Mouse (Mus musculus): ENCODE data around the gene Hbb-bt. TPM values are rescaled to one million over a fixed set of nuclear protein-coding genes. Genes with fewer than 3 reads are reported as not detected.
"Not testable (repeated sequence)": the region's sequence is repeated elsewhere in the genome, so short reads cannot be mapped to it uniquely, and the experiment has no call there.

Gene Hbb-bt
- polyA plus RNA-seq, 1 experiment from 2014 or later = 7,811 TPM

DNA sequence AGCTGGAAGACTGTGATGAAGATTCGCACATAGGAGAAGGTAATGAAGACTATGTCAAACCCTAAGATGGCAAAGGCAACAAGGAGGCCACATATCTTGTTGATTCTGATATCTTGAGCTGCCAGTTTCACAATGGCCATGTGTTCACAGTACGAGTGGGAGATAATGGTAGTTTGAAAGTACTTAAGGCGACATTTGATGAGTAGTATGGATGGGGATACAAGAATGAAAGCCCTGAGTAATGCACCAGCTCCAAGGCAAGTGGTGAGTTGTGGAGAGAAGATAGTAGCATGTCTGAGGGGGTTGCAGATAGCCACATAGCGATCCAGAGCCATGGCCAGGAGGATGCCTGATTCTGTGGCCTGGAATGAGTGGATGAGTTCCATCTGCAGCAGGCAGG lies 36.1 kb downstream of the Hbb-bt start:
- WGBS = 53% methylated on average over 4 of the region's 4 CpGs
- not testable (repeated sequence) for H3K36me3 ChIP-seq (ENCODE audit: control insufficient read depth, insufficient read depth); H3K27ac ChIP-seq (ENCODE audit: low read length); H3K9me3 ChIP-seq (replicated peaks; ENCODE audit: control insufficient read depth, low read length); ATAC-seq (replicated peaks; ENCODE audit: extremely low read depth, insufficient read depth, low FRiP score); H3K27me3 ChIP-seq (ENCODE audit: control insufficient read depth, insufficient read depth, low read length); H3K4me1 ChIP-seq (ENCODE audit: control insufficient read depth, insufficient read depth, low read length); H3K4me3 ChIP-seq (ENCODE audit: low read length); H3K9ac ChIP-seq (ENCODE audit: low read length); H3K4me2 ChIP-seq (ENCODE audit: low read depth, low read length)

DNA sequence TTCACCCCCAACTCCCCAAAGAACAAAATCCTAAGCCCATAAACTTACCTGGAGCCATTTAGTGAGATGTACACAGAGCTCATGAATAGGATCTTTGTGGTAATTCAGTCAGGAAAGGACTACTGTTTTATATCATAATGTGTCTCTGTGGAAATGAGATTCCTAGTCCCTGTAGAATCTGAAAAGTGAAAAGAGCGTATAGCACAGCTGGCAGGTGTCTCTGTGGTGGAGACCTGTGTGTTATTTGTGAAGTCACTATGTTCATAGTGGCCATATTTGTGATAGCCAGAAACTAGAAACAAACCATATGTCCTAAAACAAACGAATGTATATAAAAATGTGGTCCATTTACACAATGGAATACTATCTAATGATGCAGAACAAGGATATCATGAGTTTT lies 42.3 kb downstream of the Hbb-bt start, which contains the start of gene Olfr69:
TSS of gene Olfr69 (minus strand) at position 101 of the 400 bp plus-strand sequence.
- Histone ChIP-seq H3K27me3 (ENCODE audit: control insufficient read depth, insufficient read depth, low read length) (no peaks in the 10 kb centered on the region), H3K9ac (ENCODE audit: low read length) (no peak within 1 kb of the TSS), H3K36me3 (ENCODE audit: control insufficient read depth, insufficient read depth) (no peaks in the 10 kb centered on the region), H3K4me1 (ENCODE audit: control insufficient read depth, insufficient read depth, low read length) (no peaks in the 10 kb centered on the region), H3K27ac (ENCODE audit: low read length) (no peak within 1 kb of the TSS), H3K4me2 (ENCODE audit: low read depth, low read length) (no peak within 1 kb of the TSS), H3K9me3 (replicated peaks; ENCODE audit: control insufficient read depth, low read length) (no peaks in the 10 kb centered on the region), H3K4me3 (ENCODE audit: low read length) (no peak within 1 kb of the TSS)
- ATAC-seq (replicated peaks; ENCODE audit: extremely low read depth, insufficient read depth, low FRiP score) = no peak
- WGBS = 56% methylated on average over 2 of the region's 2 CpGs

GRCm38 (mm10) chr7:103767687-103768086 lies 46.1 kb downstream of the Hbb-bt start:
- H3K9ac ChIP-seq (ENCODE audit: low read length); H3K27me3 ChIP-seq (ENCODE audit: control insufficient read depth, insufficient read depth, low read length); H3K4me3 ChIP-seq (ENCODE audit: low read length); H3K4me1 ChIP-seq (ENCODE audit: control insufficient read depth, insufficient read depth, low read length); H3K4me2 ChIP-seq (ENCODE audit: low read depth, low read length); H3K36me3 ChIP-seq (ENCODE audit: control insufficient read depth, insufficient read depth); ATAC-seq (replicated peaks; ENCODE audit: extremely low read depth, insufficient read depth, low FRiP score); H3K9me3 ChIP-seq (replicated peaks; ENCODE audit: control insufficient read depth, low read length); H3K27ac ChIP-seq (ENCODE audit: low read length): not testable (repeated sequence)
- 69% methylated on average over 5 of the region's 6 CpGs for WGBS

Other genes with a start within 250 kb of the Hbb-bt start
- gene Olfr616, start 244.9 kb downstream of the Hbb-bt start, polyA plus RNA-seq (2015; fragmentation: Nextera tagmentation; extraction: Ambion mirVana) = not detected in 2 replicates
- not detected in 2 replicates for gene Olfr617, start 240.9 kb downstream of the Hbb-bt start, polyA plus RNA-seq (2015; fragmentation: Nextera tagmentation; extraction: Ambion mirVana)
- not detected in 2 replicates for gene Olfr618, start 223.9 kb downstream of the Hbb-bt start, polyA plus RNA-seq (2015; fragmentation: Nextera tagmentation; extraction: Ambion mirVana)
- gene Olfr619, start 213.4 kb downstream of the Hbb-bt start, polyA plus RNA-seq (2015; fragmentation: Nextera tagmentation; extraction: Ambion mirVana) = not detected in 2 replicates
- not detected in 2 replicates for gene Olfr620, start 201.5 kb downstream of the Hbb-bt start, polyA plus RNA-seq (2015; fragmentation: Nextera tagmentation; extraction: Ambion mirVana)
- not detected in 2 replicates for gene Olfr622, start 171.3 kb downstream of the Hbb-bt start, polyA plus RNA-seq (2015; fragmentation: Nextera tagmentation; extraction: Ambion mirVana)
- gene Olfr623, start 150.3 kb downstream of the Hbb-bt start, polyA plus RNA-seq (2015; fragmentation: Nextera tagmentation; extraction: Ambion mirVana) = not detected in 2 replicates
- gene Olfr624, start 142.8 kb downstream of the Hbb-bt start, polyA plus RNA-seq (2015; fragmentation: Nextera tagmentation; extraction: Ambion mirVana) = 0.03 and 0.04 TPM in 2 replicates
- not detected in 2 replicates for gene Olfr625-ps1, start 131.3 kb downstream of the Hbb-bt start, polyA plus RNA-seq (2015; fragmentation: Nextera tagmentation; extraction: Ambion mirVana)
- gene Olfr243, start 99.3 kb downstream of the Hbb-bt start, polyA plus RNA-seq (2015; fragmentation: Nextera tagmentation; extraction: Ambion mirVana) = not detected in 2 replicates
- not detected in 2 replicates for gene Olfr628, start 83.6 kb downstream of the Hbb-bt start, polyA plus RNA-seq (2015; fragmentation: Nextera tagmentation; extraction: Ambion mirVana)
- not detected in 2 replicates for gene Olfr629, start 69.1 kb downstream of the Hbb-bt start, polyA plus RNA-seq (2015; fragmentation: Nextera tagmentation; extraction: Ambion mirVana)
- gene Olfr630, start 56.7 kb downstream of the Hbb-bt start, polyA plus RNA-seq (2015; fragmentation: Nextera tagmentation; extraction: Ambion mirVana) = not detected in 2 replicates
- not detected in 2 replicates for gene Olfr69, start 42.4 kb downstream of the Hbb-bt start, polyA plus RNA-seq (2015; fragmentation: Nextera tagmentation; extraction: Ambion mirVana)
- not detected in 2 replicates for gene Olfr68, start 34.3 kb downstream of the Hbb-bt start, polyA plus RNA-seq (2015; fragmentation: Nextera tagmentation; extraction: Ambion mirVana)
- not detected in 2 replicates for gene Olfr67, start 22.2 kb downstream of the Hbb-bt start, polyA plus RNA-seq (2015; fragmentation: Nextera tagmentation; extraction: Ambion mirVana)
- gene Hbb-bs, start 14.1 kb upstream of the Hbb-bt start, polyA plus RNA-seq (2015; fragmentation: Nextera tagmentation; extraction: Ambion mirVana) = 24,611 and 28,119 TPM in 2 replicates
- not detected in 2 replicates for gene Hbb-bh2, start 26.5 kb upstream of the Hbb-bt start, polyA plus RNA-seq (2015; fragmentation: Nextera tagmentation; extraction: Ambion mirVana)
- gene Hbb-bh1, start 29.2 kb upstream of the Hbb-bt start, polyA plus RNA-seq (2015; fragmentation: Nextera tagmentation; extraction: Ambion mirVana) = 2.3 and 2.8 TPM in 2 replicates
- gene Hbb-y, start 39.2 kb upstream of the Hbb-bt start, polyA plus RNA-seq (2015; fragmentation: Nextera tagmentation; extraction: Ambion mirVana) = 147 and 172 TPM in 2 replicates
- gene Olfr66, start 72.3 kb upstream of the Hbb-bt start, polyA plus RNA-seq (2015; fragmentation: Nextera tagmentation; extraction: Ambion mirVana) = not detected in 2 replicates
- gene Olfr64, start 80.5 kb upstream of the Hbb-bt start, polyA plus RNA-seq (2015; fragmentation: Nextera tagmentation; extraction: Ambion mirVana) = not detected in 2 replicates
- gene Olfr65, start 89.5 kb upstream of the Hbb-bt start, polyA plus RNA-seq (2015; fragmentation: Nextera tagmentation; extraction: Ambion mirVana) = not detected in 2 replicates
- gene Olfr631, start 114.8 kb upstream of the Hbb-bt start, polyA plus RNA-seq (2015; fragmentation: Nextera tagmentation; extraction: Ambion mirVana) = not detected in 2 replicates
- not detected in 2 replicates for gene Olfr632, start 120.4 kb upstream of the Hbb-bt start, polyA plus RNA-seq (2015; fragmentation: Nextera tagmentation; extraction: Ambion mirVana)
- not detected in 2 replicates for gene Olfr633, start 130.4 kb upstream of the Hbb-bt start, polyA plus RNA-seq (2015; fragmentation: Nextera tagmentation; extraction: Ambion mirVana)
- not detected in 2 replicates for gene Olfr635, start 157.2 kb upstream of the Hbb-bt start, polyA plus RNA-seq (2015; fragmentation: Nextera tagmentation; extraction: Ambion mirVana)
- not detected in 2 replicates for gene Olfr638, start 184.8 kb upstream of the Hbb-bt start, polyA plus RNA-seq (2015; fragmentation: Nextera tagmentation; extraction: Ambion mirVana)
- 0.03 TPM in 1 of 2 replicates, not detected in the other for gene Olfr639, start 203.3 kb upstream of the Hbb-bt start, polyA plus RNA-seq (2015; fragmentation: Nextera tagmentation; extraction: Ambion mirVana)
- gene Olfr640, start 211.6 kb upstream of the Hbb-bt start, polyA plus RNA-seq (2015; fragmentation: Nextera tagmentation; extraction: Ambion mirVana) = not detected in 2 replicates
- gene Olfr641, start 221.4 kb upstream of the Hbb-bt start, polyA plus RNA-seq (2015; fragmentation: Nextera tagmentation; extraction: Ambion mirVana) = not detected in 2 replicates
- not detected in 2 replicates for gene Olfr642, start 238.7 kb upstream of the Hbb-bt start, polyA plus RNA-seq (2015; fragmentation: Nextera tagmentation; extraction: Ambion mirVana)
- not detected in 2 replicates for gene 4930516K23Rik, start 247.4 kb upstream of the Hbb-bt start, polyA plus RNA-seq (2015; fragmentation: Nextera tagmentation; extraction: Ambion mirVana)

Measured in heart, embryonic 16.5 days (tissue).